Mouse (Mus musculus) erythroblast, embryonic 14.5 days (primary cell): ENCODE measurements around the gene Mbtd1.

ENCODE experiments used
- GATA1 ChIP-seq: IDR thresholded peaks from 2 replicates; pipeline ENCODE4 v1.6.1; 2012; ENCODE audit warnings: low read length, inconsistent platforms, mixed read lengths
- TAL1 ChIP-seq: IDR thresholded peaks from 3 replicates; pipeline ENCODE4 v1.6.1; 2012; ENCODE audit warnings: low read length, inconsistent platforms, mixed read lengths

DNA sequence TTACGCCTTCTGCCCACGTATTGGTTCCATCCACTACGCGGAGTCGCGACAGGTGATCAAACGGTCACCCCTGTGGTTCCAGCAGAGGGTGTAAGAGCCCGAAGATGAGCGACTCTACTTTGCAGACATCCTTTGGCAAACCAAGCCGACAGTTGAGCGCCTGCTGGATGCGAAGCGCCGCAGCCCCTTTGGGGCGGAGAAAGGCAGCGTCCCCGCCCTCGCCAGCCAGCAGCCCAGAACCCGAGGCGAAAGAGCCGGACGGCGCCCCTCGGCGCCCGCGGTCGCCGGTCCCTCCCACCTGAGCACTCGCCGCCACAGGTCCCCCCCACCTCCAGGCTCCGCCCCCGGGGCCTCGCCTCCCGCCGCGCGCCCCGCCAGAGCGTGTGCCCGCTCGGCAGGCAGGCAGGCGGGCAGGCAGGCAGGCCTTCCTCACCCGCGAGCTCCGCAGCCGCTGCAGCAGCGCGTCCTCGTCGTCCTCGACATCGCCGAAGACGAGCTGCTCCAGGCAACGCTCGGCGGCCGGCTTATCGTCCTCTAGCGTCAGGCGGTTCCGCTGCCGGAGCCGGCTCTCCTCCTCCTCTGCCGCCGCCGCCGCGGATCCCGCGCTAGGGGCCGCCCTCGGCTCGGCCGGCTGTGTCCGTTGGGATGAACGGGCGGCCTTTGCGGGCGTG lies 616 bp upstream of the Mbtd1 start:
- TF ChIP-seq GATA1 (no peak), TAL1 (no peak)
